Mouse (Mus musculus) midbrain, embryonic 16.5 days (tissue): ENCODE results near the gene Prox1. TPM values are rescaled to one million over a fixed set of nuclear protein-coding genes. Genes with fewer than 3 reads are reported as not detected.

Experiments
- ATAC-seq: fragments of 200-750 bp; cut with Nextera tagmentation; 2 replicates; pipeline ENCODE4 v1.8.0; 2017; ENCODE audit warnings: moderate TSS enrichment
- H3K27ac ChIP-seq: fragments of 300-500 bp; sonication (generic); 2 replicates; pipeline ENCODE4 v1.5.1; 2014; ENCODE audit warnings: mild to moderate bottlenecking, low read length, mixed read lengths
- H3K27me3 ChIP-seq: fragments of 300-500 bp; sonication (generic); 2 replicates; pipeline ENCODE4 v1.6.1; 2014; ENCODE audit warnings: low read depth, low read length, mixed read lengths; ENCODE audit not compliant: control insufficient read depth, insufficient read depth
- H3K36me3 ChIP-seq: fragments of 300-500 bp; sonication (generic); 2 replicates; pipeline ENCODE4 v1.6.1; 2014; ENCODE audit warnings: mild to moderate bottlenecking, low read length, moderate library complexity, mixed read lengths; ENCODE audit not compliant: control insufficient read depth, insufficient read depth
- H3K4me1 ChIP-seq: fragments of 300-500 bp; sonication (generic); 2 replicates; pipeline ENCODE4 v1.6.1; 2014; ENCODE audit warnings: mild to moderate bottlenecking, low read length, mixed read lengths; ENCODE audit not compliant: control insufficient read depth, insufficient read depth
- H3K4me2 ChIP-seq: fragments of 300-500 bp; sonication (generic); 2 replicates; pipeline ENCODE4 v1.6.1; 2014; ENCODE audit warnings: mild to moderate bottlenecking, low read length, mixed read lengths
- H3K4me3 ChIP-seq: fragments of 300-500 bp; sonication (generic); 2 replicates; pipeline ENCODE4 v1.5.1; 2014; ENCODE audit warnings: low read depth, mild to moderate bottlenecking, low read length, moderate library complexity, mixed read lengths
- H3K9ac ChIP-seq: fragments of 300-500 bp; sonication (generic); 2 replicates; pipeline ENCODE4 v1.6.1; 2014; ENCODE audit warnings: low read depth, low read length, mixed read lengths
- H3K9me3 ChIP-seq: fragments of 300-500 bp; sonication (generic); replicated peaks from 2 replicates; pipeline ENCODE4 v1.6.1; 2014; ENCODE audit warnings: mild to moderate bottlenecking, low read length, mixed read lengths; ENCODE audit not compliant: control insufficient read depth, poor library complexity, severe bottlenecking
- WGBS: fragments of 180-500 bp; shearing (Covaris S2); extraction: QIAGEN DNeasy Blood & Tissue Kit; methylation state at CpG from one replicate; pipeline ENCODE4 v1.1.7; 2014; 5-methylcytosine and 5-hydroxymethylcytosine counted together
- polyA plus RNA-seq: library from polyadenylated mRNA; unstranded; fragments of >200 nt; fragmentation: Nextera tagmentation; extraction: Ambion mirVana; gene quantifications from 2 replicates; pipeline ENCODE4 v1.2.1, GENCODE M21; 2015

The Prox1 gene
- polyA plus RNA-seq, 1 experiment from 2014 or later = 15.9 TPM

- Histone ChIP-seq H3K27ac (no peak overlapping the region), H3K27me3 (peaks cover 4% of the 10 kb centered on the region), H3K9me3 (no peaks in the 10 kb centered on the region), H3K4me1 (peaks cover 23% of the 10 kb centered on the region; the same call in 1 of the 2 replicates), H3K9ac (no peak overlapping the region), H3K4me3 (no peak overlapping the region), H3K4me2 (no peak overlapping the region), H3K36me3 (no peaks in the 10 kb centered on the region)
- no peak for ATAC-seq
- 14% methylated on average over 3 of the region's 3 CpGs for WGBS
Measured at GRCm38 (mm10) chr1:190176961-190177360, 6.4 kb upstream of the Prox1 start.

- Histone ChIP-seq H3K4me2 (peak overlapping the region; percentile 69), H3K9me3 (no peaks in the 10 kb centered on the region), H3K4me1 (peaks cover 29% of the 10 kb centered on the region; the same call in 1 of the 2 replicates), H3K27ac (peak overlapping the region; percentile 55), H3K36me3 (no peaks in the 10 kb centered on the region), H3K9ac (peak overlapping the region; percentile 63), H3K4me3 (peak overlapping the region; percentile 42), H3K27me3 (peaks cover 4% of the 10 kb centered on the region)
- 3% methylated on average over 65 of the region's 65 CpGs for WGBS
- ATAC-seq = peak; percentile 13; the same call in 1 of the 2 replicates
Measured at GRCm38 (mm10) chr1:190174671-190175661, 4.5 kb upstream of the Prox1 start.

- peak overlapping the region; percentile 69; the same call in 1 of the 2 replicates for H3K4me2 ChIP-seq
- H3K9ac ChIP-seq = 0 out of 2 replicates have a peak overlapping the region, but pooled peaks have one; percentile 20
- no peak overlapping the region for H3K4me3 ChIP-seq
- peaks cover 36% of the 10 kb centered on the region for H3K4me1 ChIP-seq
- WGBS = 8% methylated on average over 13 of the region's 13 CpGs
- no peak for ATAC-seq
- peak overlapping the region; percentile 50; the same call in 1 of the 2 replicates for H3K27ac ChIP-seq
- no peaks in the 10 kb centered on the region for H3K9me3 ChIP-seq
- H3K36me3 ChIP-seq = no peaks in the 10 kb centered on the region
- H3K27me3 ChIP-seq = peaks cover 4% of the 10 kb centered on the region; the same call in 1 of the 2 replicates
Measured at GRCm38 (mm10) chr1:190174231-190174630, 3.7 kb upstream of the Prox1 start.

GRCm38 (mm10) chr1:190173596-190173995 lies 3.1 kb upstream of the Prox1 start:
- no peak for ATAC-seq
- no peaks in the 10 kb centered on the region for H3K36me3 ChIP-seq
- H3K27ac ChIP-seq = no peak overlapping the region; the same call in 1 of the 2 replicates
- H3K4me3 ChIP-seq = peak overlapping the region; percentile 2; the same call in 1 of the 2 replicates
- peaks cover 38% of the 10 kb centered on the region for H3K4me1 ChIP-seq
- H3K27me3 ChIP-seq = peaks cover 4% of the 10 kb centered on the region; the same call in 1 of the 2 replicates
- H3K4me2 ChIP-seq = 0 out of 2 replicates have a peak overlapping the region, but pooled peaks have one; percentile 98
- 3% methylated on average over 14 of the region's 16 CpGs for WGBS
- no peak overlapping the region for H3K9ac ChIP-seq
- H3K9me3 ChIP-seq = no peaks in the 10 kb centered on the region

- peaks cover 38% of the 10 kb centered on the region for H3K4me1 ChIP-seq
- H3K4me2 ChIP-seq = peak overlapping the region; percentile 98
- under 1% methylated on average over 24 of the region's 24 CpGs for WGBS
- peaks cover 4% of the 10 kb centered on the region for H3K27me3 ChIP-seq
- H3K9me3 ChIP-seq = no peaks in the 10 kb centered on the region
- peak overlapping the region; percentile 61 for H3K27ac ChIP-seq
- peak overlapping the region; percentile 23 for H3K4me3 ChIP-seq
- H3K9ac ChIP-seq = peak overlapping the region; percentile 45; the same call in 1 of the 2 replicates
- ATAC-seq = no peak
- no peaks in the 10 kb centered on the region for H3K36me3 ChIP-seq
Measured at GRCm38 (mm10) chr1:190172979-190173461, 2.5 kb upstream of the Prox1 start.

- Histone ChIP-seq H3K9ac (peak overlapping the region; percentile 45; the same call in 1 of the 2 replicates), H3K9me3 (no peaks in the 10 kb centered on the region), H3K36me3 (no peaks in the 10 kb centered on the region), H3K27ac (peak overlapping the region; percentile 61), H3K27me3 (peaks cover 4% of the 10 kb centered on the region), H3K4me3 (peak overlapping the region; percentile 23), H3K4me2 (peak overlapping the region; percentile 98), H3K4me1 (peaks cover 38% of the 10 kb centered on the region)
- no peak for ATAC-seq
- WGBS = 2% methylated on average over 32 of the region's 32 CpGs
Measured at GRCm38 (mm10) chr1:190172311-190172978, 1.9 kb upstream of the Prox1 start.

GRCm38 (mm10) chr1:190171750-190172149 lies 1.2 kb upstream of the Prox1 start:
- Histone ChIP-seq H3K27me3 (peaks cover 4% of the 10 kb centered on the region), H3K9me3 (no peaks in the 10 kb centered on the region), H3K4me2 (peak overlapping the region; percentile 98), H3K4me1 (peaks cover 38% of the 10 kb centered on the region), H3K36me3 (no peaks in the 10 kb centered on the region), H3K9ac (no peak overlapping the region; the same call in 1 of the 2 replicates), H3K27ac (peak overlapping the region; percentile 77; the same call in 1 of the 2 replicates), H3K4me3 (peak overlapping the region; percentile 69)
- under 1% methylated on average over 12 of the region's 12 CpGs for WGBS
- no peak for ATAC-seq

- Histone ChIP-seq H3K4me2 (peak overlapping the region; percentile 98), H3K36me3 (no peaks in the 10 kb centered on the region), H3K9ac (peak overlapping the region; percentile 70), H3K9me3 (no peaks in the 10 kb centered on the region), H3K27ac (peak overlapping the region; percentile 77; the same call in 1 of the 2 replicates), H3K4me3 (peak overlapping the region; percentile 69), H3K4me1 (peaks cover 38% of the 10 kb centered on the region), H3K27me3 (peaks cover 4% of the 10 kb centered on the region)
- WGBS = 6% methylated on average over 10 of the region's 10 CpGs
- ATAC-seq = no peak
Measured at GRCm38 (mm10) chr1:190171341-190171740, 827 bp upstream of the Prox1 start.
